Mouse (Mus musculus) bone marrow macrophage, adult 2 months (primary cell): ENCODE results near the gene Abhd14a. TPM values are rescaled to one million over a fixed set of nuclear protein-coding genes. Genes with fewer than 3 reads are reported as not detected.

Source experiments
- H3K27ac ChIP-seq: 2 replicates; pipeline ENCODE4 v1.5.1; 2012; ENCODE audit warnings: low read depth, low read length; ENCODE audit not compliant: insufficient read depth
- H3K4me1 ChIP-seq: 2 replicates; pipeline ENCODE4 v1.6.1; 2012; ENCODE audit warnings: low read length; ENCODE audit not compliant: control insufficient read depth, insufficient read depth
- H3K4me3 ChIP-seq: 2 replicates; pipeline ENCODE4 v1.5.1; 2012; ENCODE audit warnings: mild to moderate bottlenecking, low read length, moderate library complexity; ENCODE audit not compliant: insufficient read depth
- CTCF ChIP-seq: IDR thresholded peaks from 2 replicates; pipeline ENCODE4 v1.5.1; 2012; ENCODE audit warnings: low read depth, mild to moderate bottlenecking, low read length, moderate library complexity
- POLR2A ChIP-seq: IDR thresholded peaks from 2 replicates; pipeline ENCODE4 v1.6.1; 2012; ENCODE audit warnings: mild to moderate bottlenecking, low read depth, low read length, borderline replicate concordance
- polyA plus RNA-seq: library from polyadenylated mRNA; stranded (reverse); fragments of >200 nt; gene quantifications from 2 replicates; pipeline ENCODE4 v1.2.4, GENCODE M21; 2012; ENCODE audit not compliant: missing spikeins, insufficient read depth, insufficient read length

Gene Abhd14a
- polyA plus RNA-seq, 1 experiment, result 8.3 TPM

GRCm38 (mm10) chr9:106417841-106418625, 29.4 kb downstream of the Abhd14a start:
- no peak for TF ChIP-seq CTCF
- no peak for TF ChIP-seq POLR2A
- Histone ChIP-seq H3K4me3 (peak overlapping the region; percentile 22), H3K4me1 (peaks cover 11% of the 10 kb centered on the region), H3K27ac (no peak overlapping the region)

GRCm38 (mm10) chr9:106416826-106417225, 30.7 kb downstream of the Abhd14a start:
- Histone ChIP-seq H3K4me3 (no peak overlapping the region), H3K4me1 (peaks cover 11% of the 10 kb centered on the region), H3K27ac (no peak overlapping the region)
- TF ChIP-seq CTCF, result no peak
- TF ChIP-seq POLR2A, result no peak

GRCm38 (mm10) chr9:106413606-106414005, 33.9 kb downstream of the Abhd14a start:
- no peak overlapping the region for H3K27ac ChIP-seq
- TF ChIP-seq CTCF, result no peak
- no peak for TF ChIP-seq POLR2A
- H3K4me3 ChIP-seq, result no peak overlapping the region
- H3K4me1 ChIP-seq, result peaks cover 14% of the 10 kb centered on the region

GRCm38 (mm10) chr9:106412210-106412609, 35.3 kb downstream of the Abhd14a start:
- peaks cover 9% of the 10 kb centered on the region for H3K4me1 ChIP-seq
- no peak overlapping the region for H3K27ac ChIP-seq
- no peak for TF ChIP-seq CTCF
- TF ChIP-seq POLR2A, result no peak
- H3K4me3 ChIP-seq, result no peak overlapping the region

- Histone ChIP-seq H3K4me3 (no peak overlapping the region), H3K27ac (no peak overlapping the region), H3K4me1 (peaks cover 9% of the 10 kb centered on the region)
- TF ChIP-seq POLR2A (no peak), CTCF (no peak)
These were observed 35.7 kb downstream of the Abhd14a start for GRCm38 (mm10) chr9:106411729-106412128.

- no peak for TF ChIP-seq POLR2A
- TF ChIP-seq CTCF, result no peak
- Histone ChIP-seq H3K4me3 (no peak overlapping the region), H3K4me1 (peaks cover 9% of the 10 kb centered on the region), H3K27ac (no peak overlapping the region)
These were observed 36.3 kb downstream of the Abhd14a start for GRCm38 (mm10) chr9:106411091-106411594.

GRCm38 (mm10) chr9:106410086-106410650, 37.3 kb downstream of the Abhd14a start:
- H3K27ac ChIP-seq, result no peak overlapping the region
- TF ChIP-seq POLR2A, result no peak
- peaks cover 9% of the 10 kb centered on the region for H3K4me1 ChIP-seq
- H3K4me3 ChIP-seq, result no peak overlapping the region

GRCm38 (mm10) chr9:106409096-106409495, 38.4 kb downstream of the Abhd14a start:
- no peak overlapping the region for H3K27ac ChIP-seq
- H3K4me1 ChIP-seq, result peaks cover 9% of the 10 kb centered on the region
- no peak overlapping the region for H3K4me3 ChIP-seq
- TF ChIP-seq POLR2A (no peak), CTCF (no peak)

- Histone ChIP-seq H3K27ac (no peak overlapping the region), H3K4me3 (no peak overlapping the region), H3K4me1 (peaks cover 7% of the 10 kb centered on the region)
- TF ChIP-seq CTCF, result no peak
- no peak for TF ChIP-seq POLR2A
These were observed 40.9 kb downstream of the Abhd14a start for GRCm38 (mm10) chr9:106406443-106407078.

- Histone ChIP-seq H3K4me1 (no peaks in the 10 kb centered on the region), H3K4me3 (no peak overlapping the region), H3K27ac (no peak overlapping the region)
- TF ChIP-seq POLR2A (no peak), CTCF (no peak)
These were observed 42.2 kb downstream of the Abhd14a start for GRCm38 (mm10) chr9:106405275-106405674.
